Mouse (Mus musculus) testis, adult 10 weeks (tissue): ENCODE results near the gene Ambn. TPM values are rescaled to one million over a fixed set of nuclear protein-coding genes. Genes with fewer than 3 reads are reported as not detected.

Experiments
- polyA plus RNA-seq: library from polyadenylated mRNA; stranded (reverse); fragments of 350-450 nt; fragmentation: Illumina TruSeq; extraction: RNeasy Lipid Tissue Mini Kit (QIAGEN cat#74804); gene quantifications from one replicate; pipeline ENCODE4 v1.2.3, GENCODE M21; 2014; ENCODE audit warnings: low read depth, low replicate concordance

The Ambn gene
- not detected for polyA plus RNA-seq

DNA sequence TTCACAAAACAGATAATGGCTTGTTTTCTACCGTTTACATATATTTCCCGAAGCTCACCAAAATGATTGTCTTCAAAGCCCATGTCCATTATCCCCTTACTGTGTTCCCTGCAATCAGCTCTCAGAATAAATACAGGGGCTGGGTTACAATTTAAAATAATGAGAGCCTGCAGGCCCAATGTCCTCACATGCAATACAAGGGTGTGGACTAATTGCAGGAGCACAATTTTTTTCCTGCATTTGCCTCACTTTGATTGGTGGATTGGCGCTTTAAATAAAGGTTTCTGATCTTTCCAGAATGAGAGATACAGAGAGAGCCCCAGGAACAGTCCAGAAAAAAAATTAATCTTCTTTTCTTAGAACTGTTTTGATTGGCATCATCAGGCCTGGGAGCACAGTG is at the start of gene Ambn:
Ambn (plus strand) TSS at position 301 of the 400 bp plus-strand sequence.

DNA sequence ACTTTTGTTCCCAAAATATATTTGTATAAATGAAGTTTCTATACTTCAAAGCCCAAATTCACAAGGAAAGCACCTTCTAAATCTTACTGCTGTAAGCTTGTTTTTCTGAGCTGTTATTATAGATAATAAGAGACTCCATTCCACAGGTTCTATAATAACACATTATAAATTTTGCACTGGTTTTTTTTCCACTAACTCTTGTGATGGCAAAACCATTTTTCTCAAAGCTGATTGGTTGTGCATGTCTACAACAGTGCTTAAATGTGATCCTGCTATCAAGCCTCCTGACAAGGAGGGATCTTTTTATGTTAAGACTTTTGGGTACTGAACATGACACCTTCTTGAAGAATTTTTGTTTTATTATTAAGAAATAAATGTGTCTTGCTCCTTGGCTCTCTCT is 31.9 kb downstream of the Ambn start, which contains the start of gene Enam:
Enam (plus strand) TSS at position 301 of the 400 bp plus-strand sequence.

Other genes with a start within 250 kb of the Ambn start
- gene Gm7714, start 187.1 kb upstream of the Ambn start, polyA plus RNA-seq = not detected
- 0.36 TPM for gene Prol1, start 138.7 kb upstream of the Ambn start, polyA plus RNA-seq
- gene Amtn, start 79.9 kb upstream of the Ambn start, polyA plus RNA-seq = not detected
- not detected for gene Enam, start 32.0 kb downstream of the Ambn start, polyA plus RNA-seq
- gene Jchain, start 71.9 kb downstream of the Ambn start, polyA plus RNA-seq = 2.1 TPM
- gene Utp3, start 98.5 kb downstream of the Ambn start, polyA plus RNA-seq = 38.9 TPM
- 71.0 TPM for gene Rufy3, start 109.0 kb downstream of the Ambn start, polyA plus RNA-seq
- 157 TPM for gene Grsf1, start 220.2 kb downstream of the Ambn start, polyA plus RNA-seq